Comparison of ENCODE assay signal across 8 mouse cellular contexts in the genomic region with DNA sequence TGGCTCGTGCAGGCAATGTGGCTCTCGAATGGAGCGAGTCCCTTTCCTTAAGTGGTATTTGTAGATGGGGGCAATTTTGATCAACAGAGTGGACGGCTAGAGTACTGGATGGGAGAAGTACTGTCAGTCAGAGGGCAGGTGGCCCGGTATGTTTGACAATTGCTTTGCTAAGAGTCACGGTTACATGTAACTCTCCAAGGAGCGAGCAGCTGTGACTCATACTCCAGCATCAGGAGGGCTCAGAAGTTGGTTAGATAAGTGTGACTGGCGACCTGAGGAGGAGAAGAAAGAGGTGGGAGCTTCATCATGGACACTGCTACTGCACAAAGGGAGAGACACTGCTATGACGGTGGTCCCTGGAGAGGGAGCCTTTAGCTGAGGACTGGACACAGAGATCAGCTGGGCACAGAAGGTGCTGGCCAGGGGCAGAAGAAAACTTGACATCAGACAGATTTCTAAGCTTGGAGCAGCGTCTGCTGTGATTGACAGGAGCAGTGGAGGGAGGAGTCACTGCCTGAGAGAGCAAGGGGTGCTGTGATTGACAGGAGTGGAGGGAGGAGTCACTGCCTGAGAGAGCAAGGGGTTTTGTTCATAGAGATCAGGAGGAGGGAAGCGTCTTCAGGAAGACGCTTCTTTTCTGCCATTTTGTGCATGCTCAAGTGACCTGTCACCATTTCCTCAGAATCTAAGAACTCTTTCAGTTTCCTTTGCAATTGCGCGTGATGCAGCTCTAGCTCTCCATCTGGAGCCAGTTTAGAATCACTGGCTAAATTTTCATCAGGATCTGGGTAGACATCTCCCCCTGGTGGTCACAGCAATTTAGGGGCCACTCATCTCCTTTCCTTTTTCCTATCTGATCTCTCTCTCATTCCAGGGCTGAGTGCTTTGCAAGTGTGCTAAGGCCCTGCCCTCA. TPM values are rescaled to one million over a fixed set of nuclear protein-coding genes. Genes with fewer than 3 reads are reported as not detected.
DNase-seq lines count a peak whose midpoint lies in the region; ATAC-seq and TF ChIP-seq lines count a peak whose summit lies in the region.

No protein-coding gene starts in this region.

- no peak overlapping the region for H3K9ac ChIP-seq in embryonic facial prominence, embryonic 15.5 days
- 0 out of 2 replicates have a peak overlapping the region, but pooled peaks have one; percentile 20 for H3K9ac ChIP-seq in limb, embryonic 13.5 days
- H3K9ac ChIP-seq in midbrain, embryonic 15.5 days: no peak overlapping the region

- H3K79me3 ChIP-seq in C2C12 (ENCODE audit: low read depth): no peaks in the 10 kb centered on the region

- no peak overlapping the region for H3K4me3 ChIP-seq in C2C12 (ENCODE audit: insufficient read depth, poor library complexity, severe bottlenecking)
- no peak overlapping the region for H3K4me3 ChIP-seq in bone marrow, adult 2 months (replicated peaks; ENCODE audit: control insufficient read depth, low read depth, low read length)
- peak overlapping the region; percentile 29 for H3K4me3 ChIP-seq in embryonic facial prominence, embryonic 15.5 days (replicated peaks)
- H3K4me3 ChIP-seq in heart, embryonic 10.5 days: peak overlapping the region; percentile 44
- peak overlapping the region; percentile 25 for H3K4me3 ChIP-seq in limb, embryonic 13.5 days
- 0 out of 2 replicates have a peak overlapping the region, but pooled peaks have one; percentile 11 for H3K4me3 ChIP-seq in midbrain, embryonic 15.5 days
- no peak overlapping the region for H3K4me3 ChIP-seq in spleen, adult 2 months (ENCODE audit: extremely low read depth, insufficient read depth, insufficient read length)

- ATAC-seq in embryonic facial prominence, embryonic 15.5 days (ENCODE audit: insufficient number of reproducible peaks, low FRiP score, low TSS enrichment, low read depth): no peak
- peak; percentile 61; the same call in 1 of the 2 replicates for ATAC-seq in limb, embryonic 13.5 days (ENCODE audit: low FRiP score, low read depth)
- ATAC-seq in midbrain, embryonic 15.5 days (replicated peaks): peak; percentile 87

- no peaks in the 10 kb centered on the region for H3K4me1 ChIP-seq in bone marrow, adult 2 months (ENCODE audit: control insufficient read depth, insufficient read depth, low read length)
- peaks cover 6% of the 10 kb centered on the region; the same call in 1 of the 2 replicates for H3K4me1 ChIP-seq in embryonic facial prominence, embryonic 15.5 days
- peaks cover 6% of the 10 kb centered on the region for H3K4me1 ChIP-seq in heart, embryonic 10.5 days
- H3K4me1 ChIP-seq in limb, embryonic 13.5 days: 0 out of 2 replicates have a peak, but pooled peaks cover 4% of the 10 kb centered on the region
- H3K4me1 ChIP-seq in midbrain, embryonic 15.5 days: no peaks in the 10 kb centered on the region
- H3K4me1 ChIP-seq in spleen, adult 2 months (ENCODE audit: control insufficient read depth, insufficient read depth, insufficient read length): no peaks in the 10 kb centered on the region; the same call in 1 of the 2 replicates

- peak; percentile 90 for DNase-seq in heart, embryonic 10.5 days (ENCODE audit: low spot score)
- DNase-seq in kidney, adult 9 months: peak; percentile 68
- DNase-seq in spleen, adult 2 months (ENCODE audit: low read depth in 1 of 2, low spot score in 2 of 2): peak; percentile 35 to 42

- peak overlapping the region; percentile 38 for H3K4me2 ChIP-seq in embryonic facial prominence, embryonic 15.5 days (replicated peaks)
- peak overlapping the region; percentile 53 for H3K4me2 ChIP-seq in limb, embryonic 13.5 days (replicated peaks)
- H3K4me2 ChIP-seq in midbrain, embryonic 15.5 days: peak overlapping the region; percentile 36

- no peak overlapping the region for H3ac ChIP-seq in C2C12 (ENCODE audit: control insufficient read depth, insufficient read length, low read depth)

- H3K9me3 ChIP-seq in embryonic facial prominence, embryonic 15.5 days (replicated peaks): no peaks in the 10 kb centered on the region
- H3K9me3 ChIP-seq in heart, embryonic 10.5 days: no peaks in the 10 kb centered on the region
- H3K9me3 ChIP-seq in limb, embryonic 13.5 days: no peaks in the 10 kb centered on the region
- no peaks in the 10 kb centered on the region for H3K9me3 ChIP-seq in midbrain, embryonic 15.5 days

- H3K36me3 ChIP-seq in C2C12 (ENCODE audit: control insufficient read depth, insufficient read depth): no peaks in the 10 kb centered on the region
- H3K36me3 ChIP-seq in embryonic facial prominence, embryonic 15.5 days: no peaks in the 10 kb centered on the region
- H3K36me3 ChIP-seq in heart, embryonic 10.5 days: no peaks in the 10 kb centered on the region
- peaks cover 5% of the 10 kb centered on the region; the same call in 1 of the 2 replicates for H3K36me3 ChIP-seq in limb, embryonic 13.5 days
- H3K36me3 ChIP-seq in midbrain, embryonic 15.5 days (replicated peaks): no peaks in the 10 kb centered on the region
- 0 out of 2 replicates have a peak, but pooled peaks cover 2% of the 10 kb centered on the region for H3K36me3 ChIP-seq in spleen, adult 2 months (ENCODE audit: control insufficient read depth, insufficient read depth, low read length)

- H3K79me2 ChIP-seq in C2C12 (ENCODE audit: control insufficient read depth, insufficient read depth): no peaks in the 10 kb centered on the region

- H3K27me3 ChIP-seq in C2C12 (ENCODE audit: control insufficient read depth, insufficient read depth, insufficient read length): no peaks in the 10 kb centered on the region
- H3K27me3 ChIP-seq in embryonic facial prominence, embryonic 15.5 days: no peaks in the 10 kb centered on the region
- H3K27me3 ChIP-seq in heart, embryonic 10.5 days (ENCODE audit: insufficient read depth, poor library complexity, severe bottlenecking): no peaks in the 10 kb centered on the region
- H3K27me3 ChIP-seq in limb, embryonic 13.5 days: no peaks in the 10 kb centered on the region
- no peaks in the 10 kb centered on the region for H3K27me3 ChIP-seq in midbrain, embryonic 15.5 days (replicated peaks)
- H3K27me3 ChIP-seq in spleen, adult 2 months (ENCODE audit: control insufficient read depth, insufficient read depth, low read length): no peaks in the 10 kb centered on the region

- TF ChIP-seq POLR2A in bone marrow, adult 2 months (IDR thresholded peaks at IDR 0.05; ENCODE audit: borderline replicate concordance, control insufficient read depth, low read depth, low read length): no peak
- no peak for TF ChIP-seq POLR2A in spleen, adult 2 months (IDR thresholded peaks at IDR 0.05; ENCODE audit: low read depth, low read length)

- no peak overlapping the region for H3K27ac ChIP-seq in bone marrow, adult 2 months (ENCODE audit: control insufficient read depth, insufficient read depth, low read depth, low read length, poor library complexity)
- no peak overlapping the region for H3K27ac ChIP-seq in embryonic facial prominence, embryonic 15.5 days (replicated peaks)
- H3K27ac ChIP-seq in heart, embryonic 10.5 days: peak overlapping the region; percentile 49
- no peak overlapping the region for H3K27ac ChIP-seq in limb, embryonic 13.5 days
- H3K27ac ChIP-seq in midbrain, embryonic 15.5 days: no peak overlapping the region
- H3K27ac ChIP-seq in spleen, adult 2 months (ENCODE audit: insufficient read depth, low read length): no peak overlapping the region

- TF ChIP-seq CTCF in C2C12 (IDR thresholded peaks at IDR 0.05; ENCODE audit: control insufficient read depth, insufficient read depth, insufficient read length): peak; percentile 34
- TF ChIP-seq CTCF in bone marrow, adult 2 months (IDR thresholded peaks at IDR 0.05; ENCODE audit: control insufficient read depth, insufficient read depth, low read length): peak; percentile 36; the same call in 1 of the 2 replicates
- TF ChIP-seq CTCF in spleen, adult 2 months (IDR thresholded peaks at IDR 0.05; ENCODE audit: extremely low read depth, insufficient read depth, insufficient read length, insufficient replicate concordance): peak; percentile 31; the same call in 1 of the 2 replicates

- 66% methylated on average over 14 of the region's 14 CpGs for WGBS in bone marrow, adult 2 months
- WGBS in embryonic facial prominence, embryonic 15.5 days: 53% methylated on average over 14 of the region's 14 CpGs
- 46% methylated on average over 14 of the region's 14 CpGs for WGBS in heart, embryonic 10.5 days
- WGBS in limb, embryonic 13.5 days: 57% methylated on average over 14 of the region's 14 CpGs
- WGBS in midbrain, embryonic 15.5 days: 57% methylated on average over 14 of the region's 14 CpGs
- WGBS in spleen, adult 2 months: 69% methylated on average over 14 of the region's 14 CpGs

TF ChIP-seq in C2C12, 6 proteins besides CTCF, POLR2A, EP300 and RAD21:
- TF ChIP-seq FOSL1 (IDR thresholded peaks at IDR 0.05; ENCODE audit: insufficient read depth, low read length, poor library complexity, severe bottlenecking) (no peak), MAX (IDR thresholded peaks at IDR 0.05) (no peak), MYOD1 (IDR thresholded peaks at IDR 0.05; ENCODE audit: control insufficient read depth, insufficient read length, low read depth) (no peak), CEBPB (IDR thresholded peaks at IDR 0.05; ENCODE audit: low read depth) (no peak), USF1 (IDR thresholded peaks at IDR 0.05; ENCODE audit: low read depth) (no peak)
TF ChIP-seq in C2C12: peak in this region for 0.

RNA-seq across cellular contexts. Expression of a gene that starts 22.9 kb away (rescaled TPM):
- 0.50 TPM for polyA plus RNA-seq in C2C12 (2012; fragmentation: generic; extraction: Trizol)
- polyA plus RNA-seq in bone marrow, adult 2 months (2011; ENCODE audit: insufficient read depth, insufficient read length, low replicate concordance, missing spikeins): 12.8 and 18.3 TPM in 2 replicates
- 0.31 and 0.32 TPM in 2 replicates for polyA plus RNA-seq in embryonic facial prominence, embryonic 15.5 days (2015; fragmentation: Nextera tagmentation; extraction: Ambion mirVana)
- 2.6 and 4.8 TPM in 2 replicates for polyA plus RNA-seq in heart, embryonic 10.5 days (2016; fragmentation: Nextera tagmentation; extraction: Ambion mirVana)
- 0.38 and 0.98 TPM in 2 replicates for polyA plus RNA-seq in limb, embryonic 13.5 days (2015; fragmentation: Nextera tagmentation; extraction: Ambion mirVana)
- 0.50 and 0.59 TPM in 2 replicates for polyA plus RNA-seq in midbrain, embryonic 15.5 days (2015; fragmentation: Nextera tagmentation; extraction: Ambion mirVana)
- 10.7 and 11.8 TPM in 2 replicates for polyA plus RNA-seq in spleen, adult 2 months (2012; rRNA removed)

Comparison
In these comparisons a context has a peak if more than half of its experiments do, and no peak if none do; other contexts are left out.
1. H3K4me3 ChIP-seq: peak in embryonic facial prominence, embryonic 15.5 days (single experiment), heart, embryonic 10.5 days (single experiment), limb, embryonic 13.5 days (single experiment) and midbrain, embryonic 15.5 days (single experiment); none in C2C12 (single experiment), bone marrow, adult 2 months (single experiment) and spleen, adult 2 months (single experiment).
2. DNase-seq: peak in every context shown above with its lines; median percentile 90 in heart, embryonic 10.5 days; 68 in kidney, adult 9 months; 38 in spleen, adult 2 months.
3. Peak in every context shown above with its lines, with median percentiles within 50 percentile points of each other: CTCF ChIP-seq and H3K4me2 ChIP-seq.